Mouse (Mus musculus) cortical plate, adult 2 months (tissue): ENCODE measurements around the gene Hhatl. TPM values are rescaled to one million over a fixed set of nuclear protein-coding genes. Genes with fewer than 3 reads are reported as not detected.
A peak's percentile ranks its signal among the peaks of the same experiment; 100 is the strongest.

ENCODE experiments used
- H3K27ac ChIP-seq: fragments of 200-500 bp; 2 replicates; pipeline ENCODE4 v1.5.1; 2012; ENCODE audit warnings: low read length, control low read depth, inconsistent platforms; ENCODE audit not compliant: insufficient read depth
- H3K4me1 ChIP-seq: fragments of 200-500 bp; 2 replicates; pipeline ENCODE4 v1.6.1; 2011; ENCODE audit warnings: low read length; ENCODE audit not compliant: control insufficient read depth, insufficient read depth
- H3K4me3 ChIP-seq: fragments of 200-500 bp; 2 replicates; pipeline ENCODE4 v1.5.1; 2011; ENCODE audit warnings: mild to moderate bottlenecking, low read length, control low read depth; ENCODE audit not compliant: insufficient read depth
- CTCF ChIP-seq: fragments of 200-500 bp; IDR thresholded peaks from 2 replicates; pipeline ENCODE4 v1.5.1; 2011; ENCODE audit warnings: mild to moderate bottlenecking, control low read depth, low read length; ENCODE audit not compliant: insufficient read depth; ENCODE audit errors: extremely low read depth
- POLR2A ChIP-seq: fragments of 200-500 bp; IDR thresholded peaks from 2 replicates; pipeline ENCODE4 v1.6.1; 2011; ENCODE audit warnings: mild to moderate bottlenecking, low read length, control low read depth; ENCODE audit not compliant: insufficient read depth; ENCODE audit errors: extremely low read depth
- polyA plus RNA-seq: library from polyadenylated mRNA; depleted of rRNA; stranded (reverse); fragments of >200 nt; gene quantifications from 2 replicates; pipeline ENCODE4 v1.2.3, GENCODE M21; 2012

Hhatl gene
- polyA plus RNA-seq, 1 experiment = 21.2 TPM

- Histone ChIP-seq H3K4me3 (no peak overlapping the region), H3K4me1 (peaks cover 8% of the 10 kb centered on the region), H3K27ac (no peak overlapping the region)
- TF ChIP-seq CTCF = no peak
- no peak for TF ChIP-seq POLR2A
These were observed 30.5 kb downstream of the Hhatl start for GRCm38 (mm10) chr9:121761787-121762186.

- peaks cover 8% of the 10 kb centered on the region for H3K4me1 ChIP-seq
- peak overlapping the region; percentile 64; the same call in 1 of the 2 replicates for H3K27ac ChIP-seq
- peak overlapping the region; percentile 48 for H3K4me3 ChIP-seq
- TF ChIP-seq POLR2A = 0 out of 2 replicates have a peak, but pooled peaks have one; percentile 6
- TF ChIP-seq CTCF = no peak
These were observed 31.1 kb downstream of the Hhatl start for GRCm38 (mm10) chr9:121761091-121761665.

DNA sequence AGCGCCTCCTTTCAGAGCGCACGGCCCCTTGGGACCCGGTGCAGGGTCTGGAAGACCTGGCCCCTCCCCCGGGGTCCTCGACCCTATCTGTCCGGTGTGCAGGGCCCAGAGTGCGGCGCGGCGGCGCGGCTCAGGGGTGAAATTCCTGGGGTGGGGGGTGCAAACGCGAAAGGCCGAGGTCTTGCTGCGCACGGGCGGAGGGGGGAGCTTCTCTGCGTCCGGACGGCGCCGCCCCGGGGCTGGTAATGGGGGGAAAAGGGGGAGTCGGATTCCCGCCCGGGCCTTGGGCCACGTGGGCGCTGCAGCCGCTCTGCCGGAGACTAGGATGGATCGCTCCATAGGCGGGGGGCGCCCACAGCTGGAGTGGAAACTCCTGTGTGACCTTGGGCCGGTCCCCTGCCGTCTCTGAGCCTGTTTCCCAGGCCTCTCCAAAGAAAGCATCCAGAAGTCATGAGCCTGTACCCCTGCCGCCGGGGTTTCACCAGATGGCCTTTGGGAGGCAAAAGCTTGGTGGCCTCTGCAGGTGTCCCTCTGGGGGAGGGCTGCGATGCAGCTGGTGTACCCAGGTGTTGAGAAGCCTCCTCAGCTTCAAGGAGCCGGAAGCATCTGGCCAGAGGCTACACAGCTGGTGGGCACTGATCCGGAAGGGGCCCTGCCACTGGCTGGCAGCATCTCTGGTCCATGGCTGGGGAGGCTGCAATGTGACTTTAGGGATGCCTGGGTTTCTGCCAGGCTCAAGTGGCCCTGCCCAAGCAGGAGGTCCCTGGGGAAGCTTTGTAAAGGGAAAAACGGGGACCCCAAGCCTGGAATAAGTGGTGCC, 31.8 kb downstream of the Hhatl start:
- H3K4me1 ChIP-seq = peaks cover 8% of the 10 kb centered on the region
- H3K4me3 ChIP-seq = peak overlapping the region; percentile 48
- H3K27ac ChIP-seq = peak overlapping the region; percentile 64
- TF ChIP-seq CTCF (no peak), POLR2A (no peak)

DNA sequence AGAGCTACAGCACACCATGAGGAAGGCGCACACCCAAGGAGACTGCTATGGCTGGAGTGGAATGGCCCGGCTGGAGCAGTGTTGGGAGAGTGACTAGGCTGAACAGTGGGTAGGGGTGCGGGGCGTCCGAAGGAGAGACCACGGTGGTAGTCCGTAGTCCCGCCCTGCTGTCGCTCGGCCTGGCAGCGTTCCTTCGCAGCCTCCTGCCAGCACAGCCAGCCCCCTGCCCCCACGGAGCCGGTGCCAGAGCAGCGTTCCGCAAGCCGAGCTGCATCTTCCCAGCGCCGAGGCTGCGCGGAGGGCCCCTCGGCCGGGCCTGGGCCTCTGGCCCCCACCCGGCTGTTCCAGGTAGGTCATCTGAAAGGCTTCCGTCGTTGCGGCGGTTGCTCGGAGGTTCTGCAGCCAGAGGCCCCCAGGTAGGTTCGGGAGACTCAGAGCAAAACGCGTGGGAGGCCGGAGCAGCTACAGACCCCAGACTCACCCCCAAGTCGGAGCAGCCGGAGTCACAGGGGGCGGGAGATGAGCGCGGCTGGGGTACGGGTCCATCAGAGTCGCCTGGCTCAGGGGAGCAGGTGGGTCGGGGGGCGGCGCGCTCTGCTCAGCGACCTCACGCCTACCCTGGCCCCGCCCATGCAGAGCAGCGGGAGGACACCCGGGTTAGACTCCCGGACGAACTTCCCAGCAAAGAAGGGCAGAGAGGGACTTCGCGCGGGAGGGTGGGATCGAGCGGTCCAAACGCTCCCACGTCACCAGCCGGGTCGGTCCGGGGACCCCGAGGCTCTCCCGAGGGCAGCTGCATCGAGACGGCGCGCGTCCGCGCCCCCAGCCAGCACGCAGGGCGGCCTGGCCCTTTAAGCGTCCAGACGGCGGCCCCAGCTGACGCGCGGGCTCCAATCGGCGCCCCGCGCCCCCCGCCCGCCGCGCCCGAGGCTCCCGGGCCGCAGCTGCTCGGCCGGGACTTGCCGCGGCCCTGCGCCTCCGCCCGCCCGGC, 32.9 kb downstream of the Hhatl start, which contains the start of gene Zfp651:
Gene Zfp651 (plus strand): TSS at position 240 of the 991 bp plus-strand sequence.
- Histone ChIP-seq H3K4me3 (peak within 1 kb of the TSS; percentile 48), H3K27ac (peak within 1 kb of the TSS; percentile 96), H3K4me1 (peaks cover 7% of the 10 kb centered on the region)
- TF ChIP-seq POLR2A (peak; percentile 64), CTCF (no peak)

DNA sequence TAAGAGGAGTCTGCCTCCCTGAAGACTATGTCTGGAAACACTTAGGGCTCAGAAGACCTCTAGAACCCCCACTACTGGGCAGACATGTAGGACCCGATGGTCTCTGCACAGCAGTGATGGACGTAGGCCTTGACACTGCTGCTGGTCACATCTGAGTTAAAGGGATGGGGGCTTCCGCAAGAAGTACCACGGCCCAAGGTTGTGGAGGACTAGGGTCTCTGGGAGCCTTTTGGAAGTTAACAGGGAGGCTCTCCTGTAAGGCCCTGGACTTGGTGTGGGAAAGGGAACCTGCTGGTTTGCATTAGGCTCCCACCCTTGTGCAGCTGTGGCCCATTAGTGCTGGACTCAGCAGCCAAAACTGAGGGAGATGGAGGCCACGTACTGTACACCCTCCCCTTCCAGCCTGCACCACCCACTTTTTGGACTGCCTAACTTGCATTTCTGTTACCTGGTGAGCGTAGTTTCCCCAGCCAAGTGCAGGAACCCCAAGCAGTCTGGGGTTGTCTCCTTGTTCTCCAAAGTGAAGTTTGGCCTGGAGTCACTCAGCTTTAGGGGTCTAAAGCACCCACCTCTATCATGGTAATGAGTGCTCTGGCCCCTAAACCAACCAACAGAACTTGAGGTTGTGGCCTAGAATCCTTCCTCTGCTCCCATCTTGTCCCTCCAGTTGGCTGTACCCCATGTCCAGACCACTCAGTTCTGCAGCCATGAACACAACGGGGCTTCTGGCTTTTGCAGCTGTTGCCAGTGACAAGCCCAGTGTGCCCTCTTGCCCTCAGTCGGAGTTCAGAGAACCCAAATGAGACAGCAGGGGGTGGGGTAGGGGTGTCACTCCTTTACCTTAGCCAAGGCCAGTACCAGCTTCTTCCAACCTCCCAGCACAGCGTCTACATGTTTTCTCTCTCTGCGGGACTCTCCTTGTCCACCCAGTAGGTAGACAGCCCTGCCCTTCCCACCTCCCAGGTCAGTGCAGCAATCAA, 34.2 kb downstream of the Hhatl start:
- Histone ChIP-seq H3K4me3 (peak overlapping the region; percentile 48), H3K27ac (peak overlapping the region; percentile 96), H3K4me1 (peaks cover 6% of the 10 kb centered on the region)
- TF ChIP-seq CTCF = no peak
- 0 out of 2 replicates have a peak, but pooled peaks have one; percentile 23 for TF ChIP-seq POLR2A

- Histone ChIP-seq H3K27ac (no peak overlapping the region), H3K4me1 (peaks cover 6% of the 10 kb centered on the region), H3K4me3 (no peak overlapping the region; the same call in 1 of the 2 replicates)
- TF ChIP-seq CTCF (no peak), POLR2A (peak; percentile 22; the same call in 1 of the 2 replicates)
These were observed 34.9 kb downstream of the Hhatl start for GRCm38 (mm10) chr9:121757432-121757831.

GRCm38 (mm10) chr9:121756785-121757184, 35.5 kb downstream of the Hhatl start:
- TF ChIP-seq CTCF (no peak), POLR2A (no peak)
- H3K4me1 ChIP-seq = peaks cover 8% of the 10 kb centered on the region
- H3K27ac ChIP-seq = no peak overlapping the region
- no peak overlapping the region for H3K4me3 ChIP-seq

GRCm38 (mm10) chr9:121754624-121755023, 37.7 kb downstream of the Hhatl start:
- Histone ChIP-seq H3K4me3 (no peak overlapping the region), H3K4me1 (peaks cover 7% of the 10 kb centered on the region), H3K27ac (no peak overlapping the region)
- TF ChIP-seq POLR2A = no peak
- no peak for TF ChIP-seq CTCF
